Mouse (Mus musculus): ENCODE measurements around the gene Nacad.

DNA sequence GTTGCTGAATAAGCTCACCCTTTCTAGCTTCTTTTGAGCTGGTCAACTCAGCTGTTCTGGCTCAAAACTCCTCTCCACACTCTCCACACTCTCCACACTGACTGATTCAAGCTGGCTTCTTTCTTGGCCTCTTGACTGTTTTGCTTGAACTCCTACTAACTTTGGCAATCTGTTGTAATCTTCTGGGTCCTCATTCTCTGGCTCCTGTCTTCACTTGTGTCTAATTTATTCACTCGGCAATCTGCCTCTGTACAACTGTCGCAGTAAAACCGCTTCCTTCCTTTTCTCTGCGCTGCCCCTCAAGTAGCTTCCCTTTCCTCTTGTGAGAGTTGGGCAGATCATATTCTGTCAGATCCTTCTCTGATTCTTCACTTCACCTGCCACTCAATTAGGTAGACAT is 21.9 kb upstream of the Nacad start:
- TF ChIP-seq CTCF (IDR thresholded peaks at IDR 0.05; ENCODE audit: insufficient read depth, low read length), result no peak
- no peak for TF ChIP-seq POLR2A (IDR thresholded peaks at IDR 0.05; ENCODE audit: borderline replicate concordance, extremely low read depth, low read depth, low read length)
